Mouse (Mus musculus) B cell, adult 62 days (primary cell): ENCODE measurements around the gene Mael. TPM values are rescaled to one million over a fixed set of nuclear protein-coding genes. Genes with fewer than 3 reads are reported as not detected.

Experiments used
- total RNA-seq: library from RNA; stranded (reverse); gene quantifications from 4 replicates; pipeline ENCODE4 v1.2.4, GENCODE M21; 2023

The Mael gene
- not detected in 4 replicates for total RNA-seq

DNA sequence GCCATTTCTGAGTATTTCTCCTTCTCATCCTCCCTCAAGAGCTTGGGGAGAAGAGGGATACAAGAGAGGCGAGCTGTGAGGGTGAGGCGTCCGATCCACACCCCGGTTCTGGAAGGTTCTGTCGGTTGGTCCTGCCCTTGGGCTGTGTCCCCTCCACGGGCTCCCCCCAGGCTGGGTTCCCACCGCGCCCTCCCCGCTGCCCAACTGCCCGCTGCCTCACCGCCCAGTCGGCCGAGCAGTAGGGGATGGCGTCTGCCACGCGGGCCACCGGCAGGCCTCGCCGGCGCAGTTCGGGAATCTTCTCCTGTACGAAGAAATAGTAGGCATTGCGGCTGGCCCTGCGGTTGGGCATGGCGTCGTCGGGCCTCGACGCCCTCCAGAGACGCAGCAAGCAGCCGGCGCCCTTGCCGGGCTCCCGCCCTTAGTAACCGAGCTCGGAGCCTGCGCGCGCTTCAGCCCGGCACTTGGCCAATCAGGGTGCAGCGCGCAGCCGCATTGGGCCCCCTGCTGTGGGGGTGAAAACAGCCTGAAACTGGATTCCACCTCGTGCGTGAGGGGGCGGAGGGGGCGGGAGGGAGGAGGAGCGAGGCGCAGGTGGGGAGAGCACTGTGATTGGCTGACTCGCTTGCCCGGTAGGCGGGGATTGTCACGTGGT lies at the start of gene Mael:
Mael (minus strand) TSS at position 433 of the 655 bp plus-strand sequence.

DNA sequence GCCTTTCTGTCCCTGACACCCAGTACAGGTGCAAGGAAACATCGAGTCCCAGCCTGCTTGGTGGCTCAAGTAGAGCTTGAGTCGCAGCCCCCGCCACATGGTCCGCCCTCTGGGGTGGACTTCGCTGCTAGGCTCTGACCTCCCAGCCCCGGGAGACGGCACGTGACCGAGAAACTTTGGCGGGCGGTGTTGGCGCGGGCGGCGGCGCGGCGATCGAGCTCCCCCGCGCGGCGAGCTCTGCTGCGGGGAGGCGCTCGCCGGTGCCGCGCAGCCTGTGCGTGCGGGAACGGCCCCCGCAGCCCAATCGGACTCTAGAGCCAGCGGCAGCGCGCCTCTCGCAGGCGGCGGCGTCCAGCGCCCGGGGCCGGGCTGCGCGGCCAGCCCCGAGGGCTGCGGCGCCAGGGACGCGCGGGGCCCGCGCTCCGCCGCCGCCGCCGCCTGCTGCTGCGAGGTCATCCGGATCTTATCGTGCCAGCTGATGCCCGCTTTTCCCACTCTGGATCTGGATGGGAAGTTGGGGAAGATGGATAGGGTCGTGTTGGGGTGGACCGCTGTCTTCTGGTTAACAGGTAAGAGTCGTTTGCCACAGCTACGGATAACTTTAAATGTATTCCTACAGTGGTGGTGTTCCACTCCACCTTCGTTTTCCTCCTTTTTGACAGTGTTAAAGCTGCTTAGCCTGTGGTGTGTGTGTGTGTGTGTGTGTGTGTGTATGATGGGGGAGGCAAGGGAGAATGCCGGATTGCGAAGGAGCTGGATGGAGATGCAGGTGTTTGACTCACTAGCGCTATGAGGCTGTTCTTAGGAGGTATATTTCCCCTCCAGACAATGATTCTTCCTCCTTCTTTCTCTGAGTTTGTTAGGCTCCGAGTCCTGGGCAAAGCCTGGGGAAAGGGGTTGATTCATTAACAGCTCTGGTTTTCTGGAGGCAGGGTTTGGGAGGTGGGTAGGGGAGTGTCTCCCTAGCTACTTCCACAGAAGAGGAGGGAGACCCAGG lies 15.6 kb upstream of the Mael start, which contains the start of gene Ildr2:
Ildr2 (plus strand) TSS at position 242 of the 997 bp plus-strand sequence.

Other genes with a start within 250 kb of the Mael start
- 72.6 to 83.5 TPM (median 75.1 TPM) in 4 replicates for gene Pou2f1, start 236.1 kb downstream of the Mael start, total RNA-seq
- not detected in 4 replicates for gene Dusp27, start 110.8 kb downstream of the Mael start, total RNA-seq
- gene Gpa33, start 108.5 kb downstream of the Mael start, total RNA-seq: not detected in 4 replicates
- gene Ildr2, start 15.4 kb upstream of the Mael start, total RNA-seq: 0.15 to 0.28 TPM (median 0.21 TPM) in 3 of 4 replicates, not detected in the other
- 25.7 to 30.4 TPM (median 28.5 TPM) in 4 replicates for gene Tada1, start 140.3 kb upstream of the Mael start, total RNA-seq
- gene Pogk, start 171.1 kb upstream of the Mael start, total RNA-seq: 15.0 to 18.3 TPM (median 16.6 TPM) in 4 replicates